Mouse (Mus musculus) embryonic facial prominence, embryonic 15.5 days (tissue): ENCODE measurements at regions not wholly inside any gene's neighbourhood (a gene's known extent, or its start where the extent isn't known, plus 50 kb on each side); places are given as distances from the start of the nearest gene placed in this dataset.
"Not testable (repeated sequence)": the region's sequence is repeated elsewhere in the genome, so short reads cannot be mapped to it uniquely, and the experiment has no call there.

Experiments
- ATAC-seq: fragments of 200-750 bp; cut with Nextera tagmentation; 2 replicates; pipeline ENCODE4 v1.8.0; 2017; ENCODE audit warnings: low read depth, moderate TSS enrichment; ENCODE audit not compliant: insufficient number of reproducible peaks, low FRiP score, low TSS enrichment
- H3K27ac ChIP-seq: fragments of 300-500 bp; sonication (generic); replicated peaks from 2 replicates; pipeline ENCODE4 v1.5.1; 2015; ENCODE audit warnings: mild to moderate bottlenecking, inconsistent platforms
- H3K27me3 ChIP-seq: fragments of 300-500 bp; sonication (generic); 2 replicates; pipeline ENCODE4 v1.6.1; 2015; ENCODE audit warnings: inconsistent platforms
- H3K36me3 ChIP-seq: fragments of 300-500 bp; sonication (generic); 2 replicates; pipeline ENCODE4 v1.6.1; 2015; ENCODE audit warnings: mild to moderate bottlenecking, inconsistent platforms
- H3K4me1 ChIP-seq: fragments of 300-500 bp; sonication (generic); 2 replicates; pipeline ENCODE4 v1.6.1; 2015; ENCODE audit warnings: inconsistent platforms
- H3K4me2 ChIP-seq: fragments of 300-500 bp; sonication (generic); replicated peaks from 2 replicates; pipeline ENCODE4 v1.6.1; 2015; ENCODE audit warnings: mild to moderate bottlenecking, inconsistent platforms
- H3K4me3 ChIP-seq: fragments of 300-500 bp; sonication (generic); replicated peaks from 2 replicates; pipeline ENCODE4 v1.5.1; 2015; ENCODE audit warnings: mild to moderate bottlenecking, inconsistent platforms
- H3K9ac ChIP-seq: fragments of 300-500 bp; sonication (generic); 2 replicates; pipeline ENCODE4 v1.6.1; 2015; ENCODE audit warnings: inconsistent platforms
- H3K9me3 ChIP-seq: fragments of 300-500 bp; sonication (generic); replicated peaks from 2 replicates; pipeline ENCODE4 v1.6.1; 2016; ENCODE audit warnings: inconsistent platforms
- WGBS: fragments of 180-500 bp; shearing (Covaris S2); methylation state at CpG from one replicate; pipeline ENCODE4 v1.1.7; 2015; 5-methylcytosine and 5-hydroxymethylcytosine counted together

GRCm38 (mm10) chr10:118616031-118616615 is 175.3 kb downstream of the Ifng start:
- no peaks in the 10 kb centered on the region for H3K4me1 ChIP-seq
- no peaks in the 10 kb centered on the region for H3K9me3 ChIP-seq
- H3K4me2 ChIP-seq: no peak overlapping the region
- H3K9ac ChIP-seq: no peak overlapping the region
- 89% methylated on average over 5 of the region's 5 CpGs for WGBS
- H3K27me3 ChIP-seq: no peaks in the 10 kb centered on the region
- H3K27ac ChIP-seq: no peak overlapping the region
- ATAC-seq: no peak
- no peaks in the 10 kb centered on the region for H3K36me3 ChIP-seq
- no peak overlapping the region for H3K4me3 ChIP-seq

DNA sequence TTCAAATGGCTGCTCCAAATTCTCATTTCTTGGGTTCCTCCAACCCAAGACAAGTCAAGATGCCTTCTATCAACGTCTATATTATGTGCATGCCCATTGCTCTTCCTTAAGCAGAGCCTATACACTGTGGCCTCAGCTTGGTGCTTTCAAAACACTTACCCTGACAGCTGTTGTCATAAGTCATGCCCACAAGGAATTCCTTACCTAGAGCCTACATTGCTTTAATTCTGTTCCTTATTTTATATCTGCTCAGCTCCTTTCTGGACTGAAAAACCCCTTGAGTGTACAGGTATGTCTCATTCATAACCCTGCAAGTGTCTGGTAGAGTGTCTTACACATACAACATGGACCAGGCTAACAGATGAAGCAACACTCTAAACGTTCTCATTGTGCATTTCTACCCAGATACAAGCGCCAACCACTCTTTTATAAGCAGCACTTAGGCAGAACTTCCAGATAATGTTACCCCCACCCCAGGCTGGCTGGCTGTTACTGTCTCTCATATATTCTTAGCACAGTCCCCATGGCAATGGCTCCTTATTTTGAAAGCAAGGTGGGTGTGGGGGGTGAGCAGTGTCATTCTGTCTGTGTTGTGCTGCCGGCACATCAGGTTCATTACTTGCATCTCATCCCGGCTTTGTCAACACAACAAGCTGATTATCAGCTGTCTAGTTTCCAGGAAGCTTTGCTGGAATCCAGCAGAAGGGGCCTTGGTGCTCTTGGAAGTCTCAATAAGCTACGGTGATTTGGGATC is 176.6 kb downstream of the Ifng start:
- Histone ChIP-seq H3K4me1 (no peaks in the 10 kb centered on the region), H3K27me3 (no peaks in the 10 kb centered on the region), H3K27ac (no peak overlapping the region), H3K36me3 (no peaks in the 10 kb centered on the region), H3K4me3 (no peak overlapping the region), H3K9ac (no peak overlapping the region), H3K4me2 (no peak overlapping the region), H3K9me3 (no peaks in the 10 kb centered on the region)
- no peak for ATAC-seq
- WGBS: 80% methylated on average over 6 of the region's 6 CpGs

GRCm38 (mm10) chr10:118618251-118618650 is 177.4 kb downstream of the Ifng start:
- not testable (repeated sequence) for H3K36me3 ChIP-seq, H3K4me1 ChIP-seq, H3K4me3 ChIP-seq, H3K27me3 ChIP-seq, H3K9me3 ChIP-seq, H3K4me2 ChIP-seq, ATAC-seq, H3K9ac ChIP-seq, H3K27ac ChIP-seq
- WGBS: 92% methylated on average over 4 of the region's 4 CpGs

GRCm38 (mm10) chr10:118618766-118619600 is 178.1 kb downstream of the Ifng start:
- H3K27ac ChIP-seq: no peak overlapping the region
- no peak overlapping the region for H3K4me3 ChIP-seq
- WGBS: 84% methylated on average over 10 of the region's 10 CpGs
- no peaks in the 10 kb centered on the region for H3K36me3 ChIP-seq
- no peaks in the 10 kb centered on the region for H3K9me3 ChIP-seq
- H3K27me3 ChIP-seq: no peaks in the 10 kb centered on the region
- no peak for ATAC-seq
- no peak overlapping the region for H3K9ac ChIP-seq
- no peak overlapping the region for H3K4me2 ChIP-seq
- H3K4me1 ChIP-seq: no peaks in the 10 kb centered on the region

- Histone ChIP-seq H3K4me2 (no peak overlapping the region), H3K36me3 (no peaks in the 10 kb centered on the region), H3K27me3 (no peaks in the 10 kb centered on the region), H3K27ac (no peak overlapping the region), H3K9me3 (no peaks in the 10 kb centered on the region), H3K4me1 (no peaks in the 10 kb centered on the region), H3K4me3 (no peak overlapping the region), H3K9ac (no peak overlapping the region)
- no peak for ATAC-seq
- WGBS: 76% methylated on average over 1 of the region's 1 CpGs
Observed at GRCm38 (mm10) chr10:118619601-118620000, 178.8 kb downstream of the Ifng start.

GRCm38 (mm10) chr10:118620611-118621010 is 179.8 kb downstream of the Ifng start:
- ATAC-seq: no peak
- H3K27me3 ChIP-seq: no peaks in the 10 kb centered on the region
- no peak overlapping the region for H3K4me2 ChIP-seq
- H3K9ac ChIP-seq: no peak overlapping the region
- no peak overlapping the region for H3K4me3 ChIP-seq
- no peaks in the 10 kb centered on the region for H3K4me1 ChIP-seq
- H3K27ac ChIP-seq: no peak overlapping the region
- H3K36me3 ChIP-seq: no peaks in the 10 kb centered on the region
- no peaks in the 10 kb centered on the region for H3K9me3 ChIP-seq

GRCm38 (mm10) chr10:118621546-118621945 is 180.7 kb downstream of the Ifng start:
- H3K9ac ChIP-seq: no peak overlapping the region
- H3K4me3 ChIP-seq: no peak overlapping the region
- no peak overlapping the region for H3K4me2 ChIP-seq
- WGBS: 82% methylated on average over 4 of the region's 4 CpGs
- H3K9me3 ChIP-seq: no peaks in the 10 kb centered on the region
- H3K27ac ChIP-seq: no peak overlapping the region
- H3K4me1 ChIP-seq: no peaks in the 10 kb centered on the region
- no peak for ATAC-seq
- no peaks in the 10 kb centered on the region for H3K36me3 ChIP-seq
- no peaks in the 10 kb centered on the region for H3K27me3 ChIP-seq

GRCm38 (mm10) chr10:118622131-118622530 is 181.3 kb downstream of the Ifng start:
- H3K4me1 ChIP-seq: no peaks in the 10 kb centered on the region
- no peaks in the 10 kb centered on the region for H3K36me3 ChIP-seq
- H3K27ac ChIP-seq: no peak overlapping the region
- no peak overlapping the region for H3K4me3 ChIP-seq
- H3K27me3 ChIP-seq: no peaks in the 10 kb centered on the region
- 76% methylated on average over 6 of the region's 6 CpGs for WGBS
- H3K9ac ChIP-seq: no peak overlapping the region
- no peaks in the 10 kb centered on the region for H3K9me3 ChIP-seq
- ATAC-seq: no peak
- no peak overlapping the region for H3K4me2 ChIP-seq

- no peak overlapping the region for H3K9ac ChIP-seq
- WGBS: 91% methylated on average over 2 of the region's 2 CpGs
- H3K4me2 ChIP-seq: no peak overlapping the region
Observed at GRCm38 (mm10) chr10:118622916-118623315, 182.1 kb downstream of the Ifng start.

DNA sequence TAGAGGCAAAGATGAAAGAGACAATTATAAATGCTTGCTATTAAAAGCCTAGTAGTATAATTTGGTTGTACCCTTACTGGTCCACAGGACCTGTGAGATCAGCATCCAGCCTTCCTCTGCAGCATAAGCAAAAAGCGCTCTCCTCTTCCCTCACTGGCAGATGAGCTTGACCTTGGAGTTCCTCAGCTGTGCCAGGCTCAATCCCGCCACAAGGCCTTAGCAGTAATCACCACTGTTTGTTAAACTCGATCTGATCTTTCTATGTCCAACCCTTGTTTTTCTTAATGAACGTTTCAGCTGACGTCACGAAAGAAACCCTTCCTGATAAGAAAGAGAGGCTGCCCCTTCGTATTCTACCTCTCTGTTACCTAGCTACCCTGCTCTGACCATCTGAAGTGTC is 183.5 kb downstream of the Ifng start:
- 87% methylated on average over 7 of the region's 7 CpGs for WGBS
- Histone ChIP-seq H3K27me3 (no peaks in the 10 kb centered on the region), H3K4me3 (no peak overlapping the region), H3K9me3 (no peaks in the 10 kb centered on the region), H3K36me3 (no peaks in the 10 kb centered on the region), H3K4me2 (no peak overlapping the region), H3K27ac (no peak overlapping the region), H3K9ac (no peak overlapping the region), H3K4me1 (no peaks in the 10 kb centered on the region)
- no peak for ATAC-seq

More at GRCm38 (mm10) chr10:118622916-118623315, 182.1 kb downstream of the Ifng start:
- no peaks in the 10 kb centered on the region for H3K9me3 ChIP-seq
- no peaks in the 10 kb centered on the region for H3K36me3 ChIP-seq
- H3K27ac ChIP-seq: no peak overlapping the region
- no peaks in the 10 kb centered on the region for H3K4me1 ChIP-seq
- no peak for ATAC-seq
- H3K4me3 ChIP-seq: no peak overlapping the region
- no peaks in the 10 kb centered on the region for H3K27me3 ChIP-seq

- Histone ChIP-seq H3K27me3 (no peaks in the 10 kb centered on the region), H3K4me2 (no peak overlapping the region), H3K4me1 (no peaks in the 10 kb centered on the region), H3K36me3 (no peaks in the 10 kb centered on the region), H3K9ac (no peak overlapping the region), H3K9me3 (no peaks in the 10 kb centered on the region), H3K27ac (no peak overlapping the region), H3K4me3 (no peak overlapping the region)
- no peak for ATAC-seq
- 86% methylated on average over 6 of the region's 6 CpGs for WGBS
Observed at GRCm38 (mm10) chr10:118628000-118628399, 187.2 kb downstream of the Ifng start.
